Mouse (Mus musculus) thymus, adult 2 months (tissue): ENCODE data around the gene Ccdc82. TPM values are rescaled to one million over a fixed set of nuclear protein-coding genes. Genes with fewer than 3 reads are reported as not detected.

Experiments
- DNase-seq: peaks from one replicate; pipeline ENCODE4 v3.0.0; 2021
- H3K27ac ChIP-seq: fragments of 200-500 bp; 2 replicates; pipeline ENCODE4 v1.5.1; 2012; ENCODE audit warnings: low read length, control low read depth; ENCODE audit not compliant: control insufficient read depth, insufficient read depth
- H3K27me3 ChIP-seq: fragments of 200-500 bp; 2 replicates; pipeline ENCODE4 v1.6.1; 2012; ENCODE audit warnings: mild to moderate bottlenecking, low read length, moderate library complexity, mixed read lengths; ENCODE audit not compliant: control insufficient read depth, insufficient read depth
- H3K36me3 ChIP-seq: fragments of 200-500 bp; 2 replicates; pipeline ENCODE4 v1.6.1; 2012; ENCODE audit warnings: mild to moderate bottlenecking, low read length, moderate library complexity; ENCODE audit not compliant: control insufficient read depth, insufficient read depth
- H3K4me1 ChIP-seq: fragments of 200-500 bp; replicated peaks from 2 replicates; pipeline ENCODE4 v1.6.1; 2012; ENCODE audit warnings: low read length; ENCODE audit not compliant: control insufficient read depth, insufficient read depth
- H3K4me3 ChIP-seq: fragments of 200-500 bp; 2 replicates; pipeline ENCODE4 v1.5.1; 2012; ENCODE audit warnings: mild to moderate bottlenecking, low read length, control low read depth, moderate library complexity; ENCODE audit not compliant: control insufficient read depth, insufficient read depth
- CTCF ChIP-seq: fragments of 200-500 bp; IDR thresholded peaks from 2 replicates; pipeline ENCODE4 v1.5.1; 2012; ENCODE audit warnings: mild to moderate bottlenecking, control low read depth, low read length, moderate library complexity, borderline replicate concordance; ENCODE audit not compliant: control insufficient read depth, poor library complexity, insufficient read depth; ENCODE audit errors: extremely low read depth
- POLR2A ChIP-seq: fragments of 200-500 bp; IDR thresholded peaks from 2 replicates; pipeline ENCODE4 v1.6.1; 2012; ENCODE audit warnings: mild to moderate bottlenecking, low read length, control low read depth, moderate library complexity; ENCODE audit not compliant: control insufficient read depth, poor library complexity, insufficient read depth; ENCODE audit errors: extremely low read depth
- WGBS: fragments of 180-500 bp; shearing (Covaris S2); methylation state at CpG from one replicate; pipeline ENCODE4 v1.1.7; 2018; 5-methylcytosine and 5-hydroxymethylcytosine counted together
- polyA plus RNA-seq: library from polyadenylated mRNA; depleted of rRNA; stranded (reverse); fragments of >200 nt; gene quantifications from 2 replicates; pipeline ENCODE4 v1.2.3, GENCODE M21; 2012; rRNA removed

The Ccdc82 gene
- 16.3 and 17.8 TPM in 2 replicates for polyA plus RNA-seq

DNA sequence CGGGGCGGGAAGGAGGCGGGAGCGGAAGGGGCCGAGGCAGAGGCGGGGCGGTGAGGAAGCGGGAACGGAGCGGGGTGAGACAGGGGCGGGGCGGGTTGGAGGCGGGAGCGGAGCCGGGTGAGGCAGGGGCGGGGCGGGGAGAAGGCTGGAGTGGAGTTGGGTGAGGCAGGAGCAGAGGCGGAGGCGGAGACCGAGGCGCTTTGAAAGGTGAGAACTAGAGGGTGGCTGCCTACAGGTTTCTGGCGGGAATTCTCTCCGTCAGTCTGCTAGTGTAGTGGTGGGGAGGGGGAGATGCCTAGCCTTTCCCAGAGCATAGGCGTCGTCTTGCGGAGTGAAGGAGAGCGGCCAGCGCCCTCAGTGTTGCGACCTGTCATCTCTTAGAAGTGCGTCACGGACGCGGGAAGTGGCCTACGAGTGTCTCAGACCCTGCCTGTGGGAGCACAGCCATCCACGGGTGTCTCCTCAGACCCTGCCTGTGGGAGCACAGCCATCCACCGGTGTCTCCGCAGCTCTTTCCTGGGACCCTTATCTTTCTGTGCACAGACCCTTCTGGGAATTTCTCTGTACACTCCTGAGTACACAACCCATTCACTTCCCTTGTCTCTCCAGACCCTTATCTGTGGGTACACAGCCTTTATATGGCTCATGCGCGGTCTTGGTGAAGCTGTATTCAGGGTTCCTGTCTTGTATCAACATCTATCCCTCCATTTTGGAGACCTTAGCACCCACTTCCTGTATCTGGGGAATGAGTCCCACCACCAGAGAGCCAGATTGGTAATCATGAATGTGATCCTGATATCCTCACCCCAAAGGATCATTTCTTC is at the start of gene Ccdc82:
Gene Ccdc82 (plus strand): TSS at position 141 of the 824 bp plus-strand sequence.
- Histone ChIP-seq H3K4me3 (peak within 1 kb of the TSS; percentile 89), H3K4me1 (peaks cover 2% of the 10 kb centered on the region; the same call in 1 of the 2 replicates), H3K27me3 (no peaks in the 10 kb centered on the region), H3K27ac (peak within 1 kb of the TSS; percentile 64), H3K36me3 (no peaks in the 10 kb centered on the region)
- peak; percentile 93 for DNase-seq
- WGBS = 2% methylated on average over 31 of the region's 39 CpGs
- TF ChIP-seq CTCF (no peak), POLR2A (0 out of 2 replicates have a peak, but pooled peaks have one; percentile 31)

DNA sequence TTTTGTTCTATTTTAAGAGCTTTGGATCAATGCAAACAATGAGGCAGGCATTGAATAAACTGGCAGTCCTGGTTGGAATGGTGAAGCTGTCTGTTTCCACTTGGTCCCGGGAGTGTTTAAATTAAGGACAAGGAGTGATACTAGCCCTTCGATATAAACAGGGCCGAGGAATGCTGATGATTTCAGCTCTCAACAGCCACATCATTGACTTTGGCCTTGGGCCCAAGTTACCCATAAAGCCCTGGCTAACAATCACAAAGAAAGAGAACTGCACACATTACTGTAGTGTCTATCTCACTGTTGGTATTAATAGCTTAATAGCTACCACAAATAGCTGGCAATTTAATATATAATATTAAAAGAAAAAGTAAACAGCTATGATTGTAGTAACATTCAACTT is 46.7 kb upstream of the Ccdc82 start:
- Histone ChIP-seq H3K4me3 (no peak overlapping the region), H3K27me3 (no peaks in the 10 kb centered on the region), H3K36me3 (no peaks in the 10 kb centered on the region), H3K4me1 (no peaks in the 10 kb centered on the region), H3K27ac (no peak overlapping the region)
- no peak for DNase-seq
- WGBS = 92% methylated on average over 3 of the region's 3 CpGs
- TF ChIP-seq CTCF (no peak), POLR2A (no peak)

DNA sequence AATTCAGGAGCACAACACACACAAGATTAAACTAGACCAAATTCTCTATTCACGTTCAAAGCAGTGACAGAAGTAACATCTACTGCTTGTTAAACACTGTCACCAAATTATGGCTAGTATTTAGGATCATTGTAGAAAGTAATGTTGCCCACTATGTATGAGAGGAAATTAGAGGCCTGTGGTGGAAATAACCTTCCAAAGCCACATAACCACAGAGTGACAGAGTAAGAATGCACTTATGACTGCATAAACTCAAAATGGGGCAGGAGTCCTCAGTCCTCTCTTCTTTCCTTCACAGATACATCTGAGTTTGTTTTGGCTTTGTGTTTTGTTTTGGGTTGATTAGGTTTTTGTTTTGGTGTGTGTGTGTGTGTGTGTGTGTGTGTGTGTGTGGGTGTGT is 43.6 kb upstream of the Ccdc82 start:
- WGBS = 23% methylated on average over 1 of the region's 1 CpGs
- DNase-seq = no peak
- TF ChIP-seq POLR2A = no peak
- TF ChIP-seq CTCF = no peak
- Histone ChIP-seq H3K4me1 (no peaks in the 10 kb centered on the region), H3K27ac (no peak overlapping the region), H3K4me3 (no peak overlapping the region), H3K27me3 (no peaks in the 10 kb centered on the region), H3K36me3 (no peaks in the 10 kb centered on the region)

DNA sequence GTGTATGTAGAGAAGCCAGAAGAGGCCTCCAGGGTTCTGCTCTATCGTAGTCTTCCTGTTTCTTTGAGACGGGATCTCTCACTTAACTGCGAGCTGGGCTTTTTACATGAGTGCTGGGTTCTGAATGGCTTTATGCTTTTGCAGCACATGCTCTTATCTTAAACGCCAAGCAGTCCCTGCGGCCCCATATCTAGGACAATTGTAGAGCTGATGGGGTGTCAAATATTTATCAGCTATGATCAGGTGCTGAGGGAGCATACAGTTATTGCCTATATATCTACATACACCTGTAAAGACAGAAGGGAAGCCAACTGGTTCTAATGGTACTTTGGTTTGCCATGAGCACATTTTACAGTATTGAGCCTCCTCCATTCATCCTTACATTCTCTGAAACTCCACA is 43.1 kb upstream of the Ccdc82 start:
- TF ChIP-seq POLR2A (no peak), CTCF (no peak)
- no peak for DNase-seq
- no peaks in the 10 kb centered on the region for H3K36me3 ChIP-seq
- no peak overlapping the region for H3K27ac ChIP-seq
- WGBS = 87% methylated on average over 5 of the region's 5 CpGs
- no peaks in the 10 kb centered on the region for H3K27me3 ChIP-seq
- H3K4me3 ChIP-seq = no peak overlapping the region
- no peaks in the 10 kb centered on the region for H3K4me1 ChIP-seq

DNA sequence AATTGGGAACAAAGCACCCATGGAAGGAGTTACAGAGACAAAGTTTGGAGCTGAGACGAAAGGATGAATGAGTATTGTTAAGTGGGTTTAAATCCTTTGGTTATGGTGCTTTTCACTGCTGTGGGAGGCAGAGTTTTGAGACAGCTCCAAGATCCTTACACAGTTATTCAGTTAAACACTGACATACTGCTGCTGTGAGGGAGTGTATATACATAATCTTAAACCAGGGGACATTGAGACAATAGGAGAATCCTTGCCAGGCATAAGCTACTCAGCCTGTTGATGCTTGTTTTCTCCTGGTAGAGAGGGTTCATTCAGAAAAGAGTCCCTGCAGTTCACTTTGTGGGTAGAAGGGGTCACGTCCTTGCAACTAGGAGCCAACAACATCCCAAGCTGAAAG is 40.4 kb upstream of the Ccdc82 start:
- TF ChIP-seq POLR2A = no peak
- no peak for TF ChIP-seq CTCF
- 88% methylated on average over 2 of the region's 2 CpGs for WGBS
- Histone ChIP-seq H3K27ac (no peak overlapping the region), H3K36me3 (no peaks in the 10 kb centered on the region), H3K4me3 (no peak overlapping the region), H3K27me3 (no peaks in the 10 kb centered on the region), H3K4me1 (no peaks in the 10 kb centered on the region)
- no peak for DNase-seq

DNA sequence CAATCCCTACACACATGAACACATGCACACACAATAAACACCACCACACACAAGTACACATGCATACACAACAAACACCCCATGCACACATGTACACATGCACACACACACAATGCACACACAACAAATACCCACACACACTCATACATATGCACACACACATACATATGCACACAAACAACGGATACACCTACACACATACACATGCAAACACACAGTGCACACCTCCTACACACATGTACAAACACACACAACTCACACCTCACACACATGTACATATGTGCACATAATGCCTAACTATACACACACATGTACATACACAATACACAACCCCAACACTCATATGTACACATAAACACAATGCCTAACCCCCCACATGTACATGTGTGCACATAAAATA is 20.9 kb upstream of the Ccdc82 start:
- no peaks in the 10 kb centered on the region for H3K4me1 ChIP-seq
- no peaks in the 10 kb centered on the region for H3K36me3 ChIP-seq
- WGBS = 93% methylated on average over 1 of the region's 1 CpGs
- TF ChIP-seq POLR2A (no peak), CTCF (no peak)
- no peak for DNase-seq
- no peak overlapping the region for H3K4me3 ChIP-seq
- no peak overlapping the region for H3K27ac ChIP-seq
- no peaks in the 10 kb centered on the region for H3K27me3 ChIP-seq
